Mouse (Mus musculus): ENCODE data around the gene Rundc3b.

Gene Rundc3b

DNA sequence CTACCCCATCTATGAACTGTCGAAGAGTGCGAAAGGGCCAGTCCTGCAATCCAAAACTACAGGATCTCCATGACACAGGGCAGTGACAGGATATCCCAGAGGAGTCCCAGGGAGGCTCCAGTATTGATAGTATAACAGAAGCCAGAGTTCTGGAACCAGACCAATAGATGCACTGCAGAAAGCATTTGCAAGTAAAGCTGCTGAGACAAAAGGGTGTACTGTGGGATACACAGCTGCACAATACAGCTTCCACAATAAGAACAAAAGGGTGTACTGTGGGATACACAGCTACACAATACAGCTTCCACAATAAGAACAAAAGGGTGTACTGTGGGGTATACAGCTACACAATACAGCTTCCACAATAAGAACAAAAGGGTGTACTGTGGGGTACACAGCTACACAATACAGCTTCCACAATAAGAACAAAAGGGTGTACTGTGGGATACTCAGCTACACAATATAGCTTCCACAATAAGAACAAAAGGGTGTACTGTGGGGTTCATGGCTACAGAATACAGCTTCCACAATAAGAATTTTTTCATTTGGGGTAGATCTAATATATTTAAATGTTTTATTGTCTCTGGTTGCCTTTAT is 134.0 kb downstream of the Rundc3b start:
- DNase-seq (ENCODE audit: low read depth, low spot score) = no peak

DNA sequence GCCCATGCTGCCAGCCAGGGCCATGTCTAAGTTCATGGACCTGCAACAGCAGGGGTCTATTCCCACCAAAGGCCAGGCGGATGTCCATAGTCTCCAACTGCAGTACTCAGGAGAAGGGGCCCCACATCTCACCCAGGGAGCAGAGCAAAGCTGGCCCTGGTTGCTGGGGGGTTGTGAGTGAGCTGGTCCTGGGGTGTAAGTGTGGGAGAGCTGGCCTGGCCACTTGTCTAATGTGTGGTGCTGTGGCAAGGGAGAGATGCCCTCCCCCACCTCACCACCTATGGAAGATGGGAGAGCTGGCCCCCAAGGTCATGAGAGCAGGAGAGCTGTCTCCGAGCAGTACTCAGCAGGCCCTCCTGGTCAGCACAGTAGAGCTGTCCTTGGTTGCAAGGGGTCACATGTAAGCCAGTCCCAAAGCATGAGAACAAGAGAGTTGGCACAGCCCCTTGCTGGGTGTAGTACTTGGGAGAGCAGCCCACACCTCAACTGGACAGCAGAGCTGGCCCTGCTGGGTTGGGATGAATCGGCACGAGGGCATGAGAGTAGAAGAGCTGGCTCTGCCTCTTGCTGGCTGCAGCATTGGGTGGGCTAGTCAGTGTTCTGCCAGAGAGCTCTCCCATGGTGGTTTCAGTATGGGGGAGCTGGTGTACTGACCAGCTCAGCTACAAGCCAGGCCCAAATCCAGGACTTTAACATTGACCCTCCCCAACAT is 134.6 kb downstream of the Rundc3b start:
- no peak for DNase-seq (ENCODE audit: low read depth, low spot score)

DNA sequence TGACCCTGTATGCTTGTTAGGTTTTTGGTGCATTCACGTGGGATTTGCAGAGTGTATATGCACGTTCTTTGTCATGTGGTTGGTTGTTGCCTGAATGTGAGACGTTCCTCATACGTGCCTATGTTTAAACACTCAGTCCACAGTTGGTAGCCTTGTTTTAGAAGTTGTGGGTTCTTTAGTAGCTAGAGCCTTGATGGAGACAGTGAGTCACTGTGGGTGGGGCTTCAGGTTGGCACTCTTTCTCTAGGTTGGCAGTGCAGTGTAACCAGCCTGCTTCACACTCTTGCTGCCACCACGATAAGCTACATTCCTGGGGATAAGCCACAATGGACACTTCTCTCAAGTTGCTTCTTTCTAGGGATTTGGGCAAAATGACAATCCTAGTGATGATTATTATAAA is 166.2 kb downstream of the Rundc3b start:
- no peak for DNase-seq (ENCODE audit: low read depth, low spot score)

DNA sequence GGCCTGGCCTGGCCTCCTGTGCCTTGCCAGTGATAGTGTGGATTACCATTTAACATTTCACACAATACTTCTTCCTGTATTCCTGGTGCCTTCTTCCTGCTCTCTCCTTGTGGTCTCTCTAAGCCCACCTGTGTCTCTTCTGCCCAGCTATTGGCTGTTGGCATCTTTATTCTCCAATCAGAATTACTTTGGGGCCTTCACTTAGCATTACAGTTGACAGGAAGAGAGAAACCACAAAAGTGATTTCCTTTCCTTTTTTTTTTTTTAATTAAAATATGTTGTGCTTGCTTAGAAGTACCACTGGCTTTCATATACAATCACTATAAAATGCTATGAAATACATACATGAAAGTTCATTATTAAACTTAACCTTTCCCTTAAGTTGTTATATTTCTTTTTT is 167.2 kb downstream of the Rundc3b start:
- DNase-seq (ENCODE audit: low read depth, low spot score) = no peak

Measured in brain, embryonic 18.5 days (tissue).